Mouse (Mus musculus) spleen, adult 12 weeks (tissue): Measurements from ENCODE around the gene Ovca2.

ENCODE experiments used
- DNase-seq: peaks from one replicate; pipeline ENCODE4 v3.0.0; 2022; ENCODE audit warnings: low spot score

Ovca2 gene

GRCm38 (mm10) chr11:75178672-75179208 lies at the start of gene Ovca2:
Ovca2 (minus strand) TSS chr11:75178835.
- peak; percentile 85 for DNase-seq

- no peak for DNase-seq
These were observed 49.0 kb upstream of the Ovca2 start for GRCm38 (mm10) chr11:75227632-75228031.

- no peak for DNase-seq
These were observed 46.2 kb upstream of the Ovca2 start for GRCm38 (mm10) chr11:75224835-75225234.

- no peak for DNase-seq
These were observed 45.4 kb upstream of the Ovca2 start for GRCm38 (mm10) chr11:75224062-75224461.

DNA sequence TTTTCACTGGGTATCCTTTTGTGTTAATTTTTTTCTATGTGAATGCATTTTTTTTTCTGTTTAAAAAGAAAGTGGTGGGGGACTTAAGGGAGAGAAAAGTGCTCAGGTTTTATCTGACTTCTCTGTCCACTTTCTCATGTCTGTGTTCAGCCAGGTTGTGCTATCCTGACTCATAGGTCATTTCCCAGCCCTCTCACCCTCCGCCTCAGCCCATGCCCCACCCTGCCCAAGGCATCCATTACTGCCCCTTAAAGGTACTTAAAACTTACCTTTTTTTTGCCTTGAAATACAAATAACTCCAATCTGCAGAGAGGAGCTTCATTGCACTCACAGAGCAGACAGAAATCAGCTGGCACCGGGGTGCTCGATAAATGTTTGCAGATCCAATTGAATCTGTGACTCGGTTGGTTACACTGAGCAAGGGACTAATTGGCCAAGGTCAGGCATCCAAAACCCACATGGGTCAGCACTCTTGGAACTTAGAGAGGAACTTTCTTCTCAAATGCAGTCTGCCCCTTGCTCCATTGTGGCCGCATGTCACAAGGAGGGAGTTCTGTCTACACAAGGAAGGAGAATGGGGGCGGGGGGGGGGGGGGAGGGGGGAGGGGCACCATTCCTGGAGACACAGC lies 42.0 kb upstream of the Ovca2 start:
- no peak for DNase-seq

DNA sequence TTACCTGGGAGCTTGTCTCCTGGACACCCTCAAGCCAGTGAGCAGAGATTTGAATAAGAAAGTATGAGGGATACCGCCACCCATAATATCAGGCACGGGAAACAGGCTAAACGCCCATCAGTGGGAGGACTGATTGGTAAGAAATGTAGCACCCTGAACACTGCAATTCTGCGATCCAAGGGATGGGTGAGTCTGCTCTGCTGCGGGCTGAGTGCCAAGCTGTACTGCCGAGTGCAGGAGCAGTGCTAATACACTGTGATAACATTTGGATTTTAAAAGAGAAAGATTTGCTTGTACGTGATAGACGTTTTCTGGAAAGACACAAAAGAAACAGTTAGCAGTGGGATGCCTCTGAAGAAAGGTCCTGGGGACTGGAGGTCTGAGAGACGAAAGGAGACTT lies 41.5 kb upstream of the Ovca2 start:
- no peak for DNase-seq

DNA sequence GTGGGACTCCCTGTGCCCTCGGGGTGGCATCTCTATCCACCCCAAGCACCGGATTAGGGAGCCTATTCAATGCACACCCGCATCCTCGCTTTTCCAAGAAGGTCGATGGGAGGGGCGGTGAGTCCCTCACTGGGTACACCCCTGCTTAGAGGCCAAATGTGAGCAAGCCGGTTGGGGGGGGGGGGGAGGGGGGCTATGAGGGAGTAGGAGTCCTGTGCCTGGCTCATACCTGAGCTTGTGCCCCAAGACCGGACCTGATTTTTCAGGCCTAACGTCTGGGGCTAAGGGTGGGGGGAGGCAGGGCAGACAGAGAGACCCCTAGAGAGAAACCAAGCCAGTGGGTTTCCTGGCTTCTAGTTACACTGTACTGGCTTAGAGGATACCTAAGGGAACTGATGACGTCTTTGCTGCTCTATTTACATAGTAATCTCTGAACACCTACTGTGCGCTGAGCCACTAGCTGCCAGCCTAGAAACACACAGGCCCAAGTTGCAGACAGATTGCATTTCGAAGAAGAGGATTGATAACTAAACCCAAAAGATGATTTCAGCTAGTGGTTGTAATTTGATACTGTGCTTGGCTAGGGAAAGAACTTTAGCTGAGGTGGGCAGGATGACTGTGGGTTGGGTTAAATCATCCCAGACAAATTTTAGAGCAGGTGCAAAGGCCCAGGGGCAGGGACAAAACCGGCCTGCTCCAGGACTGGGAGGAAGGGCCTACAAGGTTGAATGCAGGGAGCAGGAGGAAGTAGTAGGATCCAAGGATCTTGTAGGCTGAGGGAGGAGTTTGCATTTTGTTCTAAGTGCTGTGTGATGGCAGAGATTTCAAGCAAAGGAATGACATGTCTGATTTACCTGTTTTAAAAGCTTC lies 35.7 kb upstream of the Ovca2 start:
- DNase-seq: no peak

GRCm38 (mm10) chr11:75213372-75214080 lies 34.9 kb upstream of the Ovca2 start:
- DNase-seq: no peak

DNA sequence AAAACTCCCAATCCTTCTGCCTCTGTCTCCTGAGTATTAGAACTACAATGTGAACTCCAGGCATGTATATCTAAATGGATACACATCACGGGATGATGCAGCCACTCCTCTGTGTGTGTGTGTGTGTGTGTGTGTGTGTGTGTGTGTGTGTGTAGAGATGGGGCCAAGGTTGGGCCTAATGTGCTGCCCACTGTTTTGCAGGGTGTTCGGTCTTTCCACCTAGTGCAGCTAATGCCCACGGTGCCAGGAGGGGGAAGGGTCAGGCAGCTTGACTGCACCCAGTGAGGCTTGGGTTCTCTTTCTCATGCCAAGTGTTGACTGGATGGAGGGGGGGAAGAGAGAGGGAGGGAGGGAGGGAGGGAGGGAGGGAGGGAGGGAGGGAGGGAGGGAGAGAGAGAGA lies 34.2 kb upstream of the Ovca2 start:
- no peak for DNase-seq

DNA sequence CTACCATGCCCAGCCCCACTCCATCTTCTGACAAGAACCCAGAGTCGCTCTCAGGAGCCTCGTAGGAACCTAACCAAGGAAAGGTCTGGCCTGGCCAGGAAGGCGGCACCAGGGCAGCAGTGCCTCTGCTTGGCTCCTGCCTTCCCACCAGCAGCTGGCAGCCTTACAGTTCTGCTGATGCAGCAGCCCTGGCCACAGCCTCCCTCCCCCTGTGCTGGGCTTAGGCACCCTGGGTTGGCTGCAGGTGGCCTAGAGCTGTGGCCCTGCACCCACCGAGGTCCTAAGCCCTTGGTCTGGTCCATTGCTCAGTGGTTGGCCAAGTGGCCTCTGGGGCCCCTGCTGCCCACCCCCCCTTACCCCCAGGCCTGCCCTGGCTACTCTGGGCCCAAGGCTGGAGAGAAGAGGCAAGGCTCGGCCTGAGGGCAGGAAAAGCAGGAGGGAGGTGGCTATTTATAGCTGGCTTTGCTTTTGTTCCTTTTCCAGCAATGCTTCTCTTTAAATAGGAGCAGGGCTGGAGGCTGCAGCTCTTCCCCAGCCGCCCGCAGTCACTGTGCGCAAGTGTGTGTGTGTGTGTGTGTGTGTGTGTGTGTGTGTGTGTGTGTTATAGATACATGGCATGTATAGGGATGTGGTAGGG lies 33.5 kb upstream of the Ovca2 start:
- DNase-seq: no peak

DNA sequence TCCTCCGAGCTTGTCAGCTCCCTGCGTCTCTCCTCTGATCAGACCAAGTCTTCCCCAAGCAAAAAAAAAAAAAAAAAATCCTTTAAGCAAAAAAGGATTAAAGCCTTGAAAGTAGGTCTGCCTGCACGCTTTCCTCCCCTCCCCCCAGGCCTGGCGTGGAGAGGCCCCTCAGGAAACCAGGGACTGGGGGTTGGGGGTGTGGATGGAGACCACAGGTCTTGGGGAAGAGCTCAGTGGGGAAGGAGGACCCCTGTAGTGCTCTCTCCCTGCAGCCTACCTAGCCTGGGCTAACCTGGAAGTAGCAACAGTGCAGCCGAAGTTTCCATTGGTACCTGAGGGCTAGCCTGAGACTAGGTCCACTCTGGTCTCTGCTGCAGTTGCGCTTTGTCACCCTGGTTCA lies 32.1 kb upstream of the Ovca2 start:
- no peak for DNase-seq

GRCm38 (mm10) chr11:75210093-75210492 lies 31.5 kb upstream of the Ovca2 start:
- DNase-seq: no peak

- DNase-seq: no peak
These were observed 30.7 kb upstream of the Ovca2 start for GRCm38 (mm10) chr11:75209363-75209762.

DNA sequence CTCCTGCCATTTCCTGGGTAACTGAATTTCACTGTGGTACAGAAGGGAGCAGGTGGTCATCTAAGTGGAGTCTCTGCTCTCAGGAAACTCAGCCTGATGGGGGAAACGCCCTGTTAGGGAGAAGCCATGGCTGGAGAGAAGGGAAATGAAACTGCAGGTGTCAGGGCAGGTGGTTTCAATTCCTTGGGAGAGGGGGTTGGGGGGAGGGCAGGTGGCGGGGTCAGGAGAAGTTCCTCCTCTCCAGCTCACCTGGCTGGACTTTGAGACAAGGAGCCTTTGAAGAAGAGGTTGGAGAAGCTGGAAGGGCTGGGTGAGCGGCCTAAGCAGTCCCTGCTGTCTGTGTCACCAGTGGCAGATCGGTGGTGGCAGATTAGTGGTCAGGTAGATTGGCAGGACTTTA lies 27.7 kb upstream of the Ovca2 start:
- no peak for DNase-seq

GRCm38 (mm10) chr11:75204472-75204871 lies 25.8 kb upstream of the Ovca2 start:
- no peak for DNase-seq

- DNase-seq: no peak
These were observed 25.3 kb upstream of the Ovca2 start for GRCm38 (mm10) chr11:75203926-75204325.

- DNase-seq: no peak
These were observed 23.1 kb upstream of the Ovca2 start for GRCm38 (mm10) chr11:75201721-75202120.

GRCm38 (mm10) chr11:75200935-75201334 lies 22.3 kb upstream of the Ovca2 start:
- DNase-seq: no peak

DNA sequence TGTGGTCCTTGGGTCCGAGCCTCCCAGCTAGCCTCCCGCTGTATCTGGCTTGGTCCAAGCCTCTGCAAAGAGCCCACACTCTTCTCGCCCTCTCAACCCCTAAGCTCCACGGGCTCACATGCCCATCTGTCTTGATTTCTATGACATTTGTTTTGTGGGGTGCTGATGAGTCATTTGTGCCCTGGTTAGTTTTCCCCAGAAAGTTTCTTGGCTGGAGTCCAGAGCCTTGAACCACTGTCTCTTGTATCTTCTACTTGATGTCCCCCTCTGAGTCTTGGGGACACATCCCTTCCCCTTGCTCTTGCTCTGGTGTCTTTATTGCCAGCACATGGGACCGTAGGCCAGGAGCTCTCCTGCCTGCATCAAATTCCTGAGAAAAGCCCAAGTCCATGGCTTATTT lies 21.3 kb upstream of the Ovca2 start:
- no peak for DNase-seq

GRCm38 (mm10) chr11:75198792-75199191 lies 20.2 kb upstream of the Ovca2 start:
- no peak for DNase-seq

GRCm38 (mm10) chr11:75197956-75198355 lies 19.3 kb upstream of the Ovca2 start:
- DNase-seq: no peak

DNA sequence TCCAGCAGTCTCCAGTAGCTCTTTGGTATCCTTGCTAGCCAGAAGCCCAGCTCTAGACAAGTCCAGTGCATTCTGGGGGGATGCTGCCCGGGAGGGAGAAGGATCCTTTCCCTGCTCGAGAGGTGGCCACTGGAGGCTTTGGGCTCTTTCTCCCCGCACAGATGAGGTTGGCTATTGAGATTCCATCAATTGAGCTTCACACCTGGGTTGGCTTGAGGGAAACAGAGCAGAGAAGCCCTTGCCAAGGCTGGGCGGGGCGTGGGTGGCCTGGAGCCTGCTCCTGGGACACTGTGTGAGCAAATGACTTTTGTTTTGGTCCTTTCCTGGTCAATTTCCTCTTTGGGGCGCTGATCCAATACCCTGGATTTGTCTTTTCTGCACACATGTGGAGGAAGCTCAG lies 17.5 kb upstream of the Ovca2 start:
- no peak for DNase-seq
